Mouse (Mus musculus) MEL (cell line): Measurements from ENCODE around the gene Epb41l4b.

Experiments used
- CHD1 ChIP-seq: IDR thresholded peaks from 2 replicates; pipeline ENCODE4 v1.6.1; 2012; ENCODE audit warnings: low read depth, mild to moderate bottlenecking, inconsistent platforms, low read length, improper control_type of control experiment
- CTCF ChIP-seq, 3 experiments: IDR thresholded peaks in 2 of 3; conservative IDR thresholded peaks in 1 of 3; 2 replicates each; pipeline ENCODE4 v1.5.1; 2011 to 2012; ENCODE audit warnings: low read length in 3 of 3, low read depth in 2 of 3, mild to moderate bottlenecking in 2 of 3, improper control_type of control experiment in 1 of 3, inconsistent platforms in 1 of 3, mixed read lengths in 1 of 3, moderate library complexity in 1 of 3; ENCODE audit not compliant: control insufficient read depth in 1 of 3, insufficient read depth in 1 of 3, poor library complexity in 1 of 3, severe bottlenecking in 1 of 3
- ELF1 ChIP-seq: IDR thresholded peaks from 2 replicates; pipeline ENCODE4 v1.6.1; 2014; ENCODE audit warnings: low read depth, mild to moderate bottlenecking, inconsistent platforms, low read length, improper control_type of control experiment, moderate library complexity
- EP300 ChIP-seq, 2 experiments: IDR thresholded peaks; 2 replicates each; pipeline ENCODE4 v1.6.1; 2011; ENCODE audit warnings: improper control_type of control experiment in 2 of 2, low read length in 2 of 2, low read depth in 1 of 2, mild to moderate bottlenecking in 1 of 2
- KAT2A ChIP-seq: conservative IDR thresholded peaks from 2 replicates; pipeline ENCODE4 v1.6.1; 2012; ENCODE audit warnings: low read depth, low read length, improper control_type of control experiment, inconsistent platforms
- MAFK ChIP-seq: IDR thresholded peaks from 2 replicates; pipeline ENCODE4 v1.6.1; 2011; ENCODE audit warnings: low read depth, mild to moderate bottlenecking, low read length, improper control_type of control experiment, borderline replicate concordance
- POLR2A ChIP-seq, 2 experiments: IDR thresholded peaks; 2 replicates each; pipeline ENCODE4 v1.6.1; 2011 to 2012; ENCODE audit warnings: low read length in 2 of 2, mild to moderate bottlenecking in 2 of 2, control low read depth in 1 of 2, improper control_type of control experiment in 1 of 2, low read depth in 1 of 2, moderate library complexity in 1 of 2; ENCODE audit not compliant: control insufficient read depth in 1 of 2, insufficient read depth in 1 of 2, poor library complexity in 1 of 2
- SIN3A ChIP-seq: IDR thresholded peaks from 2 replicates; pipeline ENCODE4 v1.6.1; 2012; ENCODE audit warnings: low read length, improper control_type of control experiment, inconsistent platforms
- TCF12 ChIP-seq: IDR thresholded peaks from 2 replicates; pipeline ENCODE4 v1.6.1; 2014; ENCODE audit warnings: low read depth, mild to moderate bottlenecking, inconsistent platforms, low read length, improper control_type of control experiment, moderate library complexity
- UBTF ChIP-seq: IDR thresholded peaks from 2 replicates; pipeline ENCODE4 v1.6.1; 2012; ENCODE audit warnings: low read depth, mild to moderate bottlenecking, inconsistent platforms, low read length, improper control_type of control experiment, moderate library complexity, borderline replicate concordance; ENCODE audit not compliant: insufficient read depth

DNA sequence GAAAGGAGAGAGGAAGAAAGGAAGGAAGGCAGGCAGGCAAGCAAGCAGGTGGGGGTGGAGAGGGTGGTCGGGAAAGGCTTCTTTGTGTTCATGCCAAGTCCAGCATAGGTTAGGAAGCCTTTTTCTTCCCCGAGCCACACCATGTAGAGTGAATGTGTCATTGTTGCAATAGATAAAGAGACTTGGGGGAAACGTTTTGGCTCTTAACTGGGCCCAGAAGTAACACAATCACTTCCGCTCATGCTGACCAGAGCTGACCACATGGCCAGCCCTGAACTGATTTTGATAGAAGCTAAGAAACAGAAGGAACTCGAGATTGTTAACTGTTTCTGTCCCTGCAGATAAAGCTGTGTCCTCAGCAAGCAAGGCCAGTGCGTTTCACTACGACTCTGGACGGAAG is 29.6 kb upstream of the Epb41l4b start:
- TF ChIP-seq CTCF (IDR thresholded peaks at IDR 0.05 in 2 of 3, conservative IDR thresholded peaks at IDR 0.05 in 1 of 3; ENCODE audit: control insufficient read depth in 1 of 3, insufficient read depth in 1 of 3, low read depth in 2 of 3, low read length in 3 of 3, poor library complexity in 1 of 3, severe bottlenecking in 1 of 3) (no peak), TCF12 (no peak), POLR2A (IDR thresholded peaks at IDR 0.05; ENCODE audit: control insufficient read depth in 1 of 2, insufficient read depth in 1 of 2, low read depth in 1 of 2, low read length in 2 of 2, poor library complexity in 1 of 2) (no peak), SIN3A (no peak), KAT2A (no peak), MAFK (no peak), CHD1 (no peak), UBTF (no peak), EP300 (IDR thresholded peaks at IDR 0.05; ENCODE audit: low read depth in 1 of 2, low read length in 2 of 2) (no peak), ELF1 (no peak)
